20 mouse cellular contexts compared by ENCODE assay signal in genomic region chr6:34471434-34472110, GRCm38 (mm10). TPM values are rescaled to one million over a fixed set of nuclear protein-coding genes. Genes with fewer than 3 reads are reported as not detected.
DNase-seq lines count a peak whose midpoint lies in the region; ATAC-seq and TF ChIP-seq lines count a peak whose summit lies in the region.
"Had no signal": no experiment of that assay in that cellular context is flagged by ENCODE, and none has a peak within 500 bp of the region (broad histone marks: within the 10 kb centered on the region; RNA-seq: fewer than 3 reads in every experiment).

No protein-coding gene starts in this region.

- peak overlapping the region; percentile 96 for H3K27ac ChIP-seq in liver, embryonic 16.5 days (ENCODE audit: low read length)
- H3K27ac ChIP-seq: forebrain, embryonic 15.5 days had no signal

- no peaks in the 10 kb centered on the region for H3K36me3 ChIP-seq in G1E (replicated peaks)
- no peaks in the 10 kb centered on the region for H3K36me3 ChIP-seq in liver, embryonic 16.5 days (ENCODE audit: control insufficient read depth, insufficient read depth)
- H3K36me3 ChIP-seq: forebrain, embryonic 15.5 days had no signal

- no peak overlapping the region; the same call in 1 of the 2 replicates for H3K4me3 ChIP-seq in G1E (ENCODE audit: low read depth, low read length)
- peak overlapping the region; percentile 24 for H3K4me3 ChIP-seq in liver, embryonic 16.5 days (ENCODE audit: low read depth, low read length)
- H3K4me3 ChIP-seq: forebrain, embryonic 15.5 days; myocyte had no signal

- H3K9ac ChIP-seq in liver, embryonic 16.5 days (ENCODE audit: low read depth, low read length), result peak overlapping the region; percentile 55
- H3K9ac ChIP-seq: forebrain, embryonic 15.5 days had no signal

- peaks cover under 1% of the 10 kb centered on the region; the same call in 1 of the 2 replicates for H3K27me3 ChIP-seq in G1E (ENCODE audit: insufficient read depth, low read length)
- 0 out of 2 replicates have a peak, but pooled peaks cover 2% of the 10 kb centered on the region for H3K27me3 ChIP-seq in liver, embryonic 16.5 days (ENCODE audit: control insufficient read depth, insufficient read depth, low read depth, low read length)
- H3K27me3 ChIP-seq: CH12.LX; forebrain, embryonic 15.5 days had no signal

- 27% methylated on average over 12 of the region's 12 CpGs for WGBS in liver, embryonic 16.5 days (ENCODE audit: insufficient replicate concordance)

- intact Hi-C loops in left cerebral cortex, postnatal 25 days (cut with DNase I), result no loop called here

- no peaks in the 10 kb centered on the region for H3K9me3 ChIP-seq in G1E (replicated peaks)
- H3K9me3 ChIP-seq in liver, embryonic 16.5 days (replicated peaks; ENCODE audit: control insufficient read depth, low read length), result no peaks in the 10 kb centered on the region
- H3K9me3 ChIP-seq: forebrain, embryonic 15.5 days had no signal

- no peak for TF ChIP-seq CTCF in G1E (IDR thresholded peaks at IDR 0.05; ENCODE audit: low read depth, low read length)

- peak overlapping the region; percentile 40 for H3K4me2 ChIP-seq in liver, embryonic 16.5 days (ENCODE audit: low read depth, low read length)
- H3K4me2 ChIP-seq: forebrain, embryonic 15.5 days; midbrain, embryonic 11.5 days had no signal

- ATAC-seq in G1E (ENCODE audit: extremely low read depth, insufficient number of reproducible peaks, low FRiP score, poor library complexity, severe bottlenecking), result peak; percentile 34
- ATAC-seq in erythroblast, adult 5-6 weeks (replicated peaks; ENCODE audit: low FRiP score, poor library complexity, severe bottlenecking), result peak; percentile 70
- ATAC-seq in liver, embryonic 16.5 days (ENCODE audit: low read depth), result peak; percentile 74
- ATAC-seq: forebrain, embryonic 15.5 days; hindbrain, embryonic 16.5 days; lung, postnatal 0 days had no signal

- peaks cover 56% of the 10 kb centered on the region for H3K4me1 ChIP-seq in G1E (ENCODE audit: insufficient read depth, low read depth, low read length)
- peaks cover 44% of the 10 kb centered on the region for H3K4me1 ChIP-seq in liver, embryonic 16.5 days (ENCODE audit: control insufficient read depth, low read depth, low read length)

- peak; percentile 66 for DNase-seq in 416B (ENCODE audit: low read depth)
- peak; percentile 48 for DNase-seq in G1E (ENCODE audit: low spot score)
- no peak for DNase-seq in testis, postnatal 14 days (ENCODE audit: low spot score)
- DNase-seq in left cerebral cortex, postnatal 25 days (ENCODE audit: low spot score in 2 of 2), result no peak
- no peak for DNase-seq in gastrocnemius, adult 18-20 months (ENCODE audit: low spot score)
- no peak for DNase-seq in lung, postnatal 10 days
- DNase-seq: cerebellum, postnatal 14 days; gastrocnemius, postnatal 14 days; kidney, adult 8-10 months; right cerebral cortex, postnatal 25 days had no signal

RNA-seq across cellular contexts. Expression of gene Bpgm, which starts 4.4 kb away (rescaled TPM):
- total RNA-seq in G1E (2014; fragmentation: Nextera tagmentation) (10.4 and 14.5 TPM in 2 replicates), G1E (2017) (26.5 and 28.6 TPM in 2 replicates)
- polyA plus RNA-seq in G1E (2012), result 1.4 and 4.9 TPM in 2 replicates
- 601 and 720 TPM in 2 replicates for total RNA-seq in erythroblast, adult 5-6 weeks (2015; ENCODE audit: low replicate concordance)
- 1,621 and 2,086 TPM in 2 replicates for total RNA-seq in erythroblast, adult 5-6 weeks (2017; ENCODE audit: low replicate concordance)
- polyA plus RNA-seq in liver, embryonic 16.5 days (2015; fragmentation: Nextera tagmentation; extraction: Ambion mirVana), result 223 TPM in 2 replicates
- total RNA-seq in left cerebral cortex, postnatal 25 days (2021), result 10 to 100 TPM; 69.3 to 76.2 TPM
- total RNA-seq in gastrocnemius, adult 18-20 months (2021), result 100 to 1,000 TPM in 1 of 2 experiments, 10 to 100 TPM in 1; 97.7 to 105 TPM

RNA-seq across cellular contexts. Expression of gene Akr1b7, which starts 59.4 kb away (rescaled TPM):
- total RNA-seq in G1E (2014; fragmentation: Nextera tagmentation) (not detected in 2 replicates), G1E (2017) (not detected in 2 replicates)
- not detected in 2 replicates for polyA plus RNA-seq in G1E (2012)
- total RNA-seq in erythroblast, adult 5-6 weeks (2015; ENCODE audit: low replicate concordance), result 1.3 TPM in 1 of 2 replicates, not detected in the other
- not detected in 2 replicates for total RNA-seq in erythroblast, adult 5-6 weeks (2017; ENCODE audit: low replicate concordance)
- 18.6 and 27.7 TPM in 2 replicates for polyA plus RNA-seq in liver, embryonic 16.5 days (2015; fragmentation: Nextera tagmentation; extraction: Ambion mirVana)
- total RNA-seq in left cerebral cortex, postnatal 25 days (2021), result not detected
- total RNA-seq in gastrocnemius, adult 18-20 months (2021), result not detected
- total RNA-seq: gastrocnemius, postnatal 14 days; left cerebral cortex, postnatal 14 days had no signal
- polyA plus RNA-seq: embryonic facial prominence, embryonic 11.5 days; forebrain, embryonic 15.5 days; midbrain, embryonic 11.5 days had no signal

Comparison
In these comparisons a context has a peak if more than half of its experiments do, and no peak if none do; other contexts are left out.
1. DNase-seq: peak in 416B (single experiment) and G1E (single experiment); none in testis, postnatal 14 days (single experiment), left cerebral cortex, postnatal 25 days (0 of 2), gastrocnemius, adult 18-20 months (single experiment) and lung, postnatal 10 days (single experiment).
2. RNA of gene Bpgm, which starts 4.4 kb away (total RNA-seq): 601 to 2,086 TPM in erythroblast, adult 5-6 weeks; 97.7 to 105 TPM in gastrocnemius, adult 18-20 months, 69.3 to 76.2 TPM in left cerebral cortex, postnatal 25 days and 10.4 to 28.6 TPM in G1E; every median in the first group is over 4 times any median in the second.
3. Peak in every context shown above with its lines, with median percentiles within 50 percentile points of each other: ATAC-seq.